Mouse (Mus musculus) mammary gland, adult 2 months (tissue): ENCODE measurements around the gene Tmem92. TPM values are rescaled to one million over a fixed set of nuclear protein-coding genes. Genes with fewer than 3 reads are reported as not detected.

ENCODE experiments used
- polyA plus RNA-seq: library from polyadenylated mRNA; depleted of rRNA; stranded (reverse); fragments of >200 nt; gene quantifications from 2 replicates; pipeline ENCODE4 v1.2.3, GENCODE M21; 2012; ENCODE audit warnings: low replicate concordance; rRNA removed

Tmem92 gene
- polyA plus RNA-seq: not detected in 2 replicates

DNA sequence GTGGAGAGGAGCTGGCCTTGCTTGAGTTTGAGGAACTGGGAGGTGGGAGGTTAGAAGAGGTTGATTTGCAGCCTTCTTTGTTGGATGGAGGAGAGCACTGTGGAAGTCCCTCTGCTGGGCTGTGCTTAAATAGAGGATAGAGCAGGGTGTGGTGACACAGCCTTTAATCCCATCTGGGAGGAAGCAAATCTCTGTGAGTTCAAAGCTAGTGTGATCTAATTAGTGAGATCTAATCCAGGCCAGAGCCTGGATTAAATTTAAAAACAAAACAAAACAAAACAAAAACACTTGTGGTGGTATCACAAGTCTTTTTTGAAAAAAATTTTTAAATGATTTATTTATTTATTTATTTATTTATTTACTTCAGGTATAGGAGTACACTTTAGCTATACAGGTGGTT is at the start of gene Tmem92:
Tmem92 (minus strand) TSS at position 101 of the 400 bp plus-strand sequence.

DNA sequence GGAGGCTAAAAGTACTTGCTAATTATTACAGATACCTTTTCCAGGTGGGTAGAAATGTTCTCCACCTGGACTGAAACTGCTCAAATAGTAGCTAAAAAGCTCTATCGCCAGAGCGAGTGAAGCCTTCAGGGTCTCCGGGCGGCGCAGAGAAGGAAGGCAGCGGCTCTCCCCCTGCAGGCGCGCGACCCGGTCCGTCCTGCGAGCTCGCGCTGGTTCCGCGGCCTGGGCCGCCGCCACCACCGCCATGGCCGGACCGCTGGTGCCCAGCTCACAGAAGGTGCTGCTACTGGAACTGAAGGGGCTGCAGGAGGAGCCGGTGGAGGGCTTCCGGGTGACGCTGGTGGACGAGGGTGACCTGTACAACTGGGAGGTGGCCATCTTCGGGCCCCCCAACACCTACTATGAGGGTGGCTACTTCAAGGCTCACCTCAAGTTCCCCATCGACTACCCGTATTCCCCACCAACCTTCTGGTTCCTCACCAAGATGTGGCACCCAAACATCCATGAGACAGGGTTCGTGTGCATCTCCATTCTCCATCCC is 40.7 kb downstream of the Tmem92 start, which contains the start of gene Cdc34b:
Cdc34b (plus strand) TSS at position 51 of the 541 bp plus-strand sequence.

Other genes starting within 250 kb of the Tmem92 start
- gene Rsad1, start 233.4 kb downstream of the Tmem92 start, polyA plus RNA-seq: 10.7 TPM in 2 replicates
- gene Chad, start 217.7 kb downstream of the Tmem92 start, polyA plus RNA-seq: 0.10 and 0.14 TPM in 2 replicates
- 52.2 and 58.5 TPM in 2 replicates for gene Acsf2, start 180.8 kb downstream of the Tmem92 start, polyA plus RNA-seq
- 57.2 and 67.5 TPM in 2 replicates for gene Lrrc59, start 152.9 kb downstream of the Tmem92 start, polyA plus RNA-seq
- gene Mrpl27, start 128.9 kb downstream of the Tmem92 start, polyA plus RNA-seq: 27.2 and 58.8 TPM in 2 replicates
- 0.53 and 0.55 TPM in 2 replicates for gene Eme1, start 128.7 kb downstream of the Tmem92 start, polyA plus RNA-seq
- gene Xylt2, start 105.2 kb downstream of the Tmem92 start, polyA plus RNA-seq: 30.2 and 77.2 TPM in 2 replicates
- not detected in 2 replicates for gene Gm11541, start 78.2 kb downstream of the Tmem92 start, polyA plus RNA-seq
- gene Cdc34b, start 40.9 kb downstream of the Tmem92 start, polyA plus RNA-seq: 0.11 TPM in 1 of 2 replicates, not detected in the other
- gene Col1a1, start 153.5 kb upstream of the Tmem92 start, polyA plus RNA-seq: 325 and 371 TPM in 2 replicates
- gene Hils1, start 184.9 kb upstream of the Tmem92 start, polyA plus RNA-seq: not detected in 2 replicates
- 1.2 and 410 TPM in 2 replicates for gene Sgca, start 193.6 kb upstream of the Tmem92 start, polyA plus RNA-seq
- 53.5 and 79.0 TPM in 2 replicates for gene Ppp1r9b, start 208.3 kb upstream of the Tmem92 start, polyA plus RNA-seq
- gene Samd14, start 227.2 kb upstream of the Tmem92 start, polyA plus RNA-seq: 5.6 and 19.1 TPM in 2 replicates